Mouse (Mus musculus) kidney, adult 8-10 months (tissue): ENCODE measurements around the gene Oxct2a.
"Not testable (repeated sequence)": the region's sequence is repeated elsewhere in the genome, so short reads cannot be mapped to it uniquely, and the experiment has no call there.

ENCODE experiments used
- DNase-seq, 2 experiments: peaks; one replicate each; pipeline ENCODE4 v3.0.0; 2022

Oxct2a gene

GRCm38 (mm10) chr4:123311845-123312244 is 11.6 kb downstream of the Oxct2a start:
- no peak for DNase-seq

DNA sequence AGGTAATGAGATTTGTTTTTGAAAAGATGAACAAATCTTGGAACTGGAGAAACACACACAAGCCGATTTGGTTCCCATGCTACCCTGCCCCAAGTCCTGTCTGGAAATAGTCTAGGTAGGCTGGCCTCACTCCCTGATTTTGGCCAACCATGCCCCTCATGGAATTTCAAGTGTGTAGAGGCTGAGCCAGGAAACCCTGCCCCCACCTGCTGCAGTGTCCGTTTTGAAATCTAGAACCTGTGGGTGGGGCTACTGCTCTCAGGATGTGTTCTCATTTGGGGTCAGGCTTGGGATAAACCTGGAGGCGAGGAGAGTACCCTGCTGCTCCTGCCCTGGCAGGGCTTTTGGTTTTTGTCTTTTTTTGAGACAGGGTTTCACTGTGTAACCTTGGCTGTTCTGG is 15.1 kb downstream of the Oxct2a start:
- DNase-seq, result no peak

DNA sequence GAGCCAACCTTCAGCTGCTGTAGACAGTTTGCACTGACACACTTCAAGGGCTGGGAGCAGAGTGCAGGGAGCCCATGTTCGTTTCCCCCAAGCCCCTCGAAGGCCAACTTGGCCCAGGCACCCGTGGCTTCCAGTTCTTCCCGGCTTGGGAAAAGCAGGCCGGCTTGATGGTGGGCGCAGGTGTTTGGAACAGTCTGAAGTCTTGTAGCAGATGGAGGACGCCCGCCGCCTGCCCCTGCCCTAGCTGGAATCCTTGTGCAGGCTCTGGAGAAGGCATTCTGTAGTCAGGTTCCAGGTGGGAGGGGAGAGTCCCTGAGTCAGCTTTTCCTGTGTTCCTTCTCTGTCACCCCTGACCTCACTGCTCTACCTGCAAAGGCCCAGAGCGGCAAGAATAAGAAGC is 16.4 kb downstream of the Oxct2a start:
- no peak for DNase-seq

DNA sequence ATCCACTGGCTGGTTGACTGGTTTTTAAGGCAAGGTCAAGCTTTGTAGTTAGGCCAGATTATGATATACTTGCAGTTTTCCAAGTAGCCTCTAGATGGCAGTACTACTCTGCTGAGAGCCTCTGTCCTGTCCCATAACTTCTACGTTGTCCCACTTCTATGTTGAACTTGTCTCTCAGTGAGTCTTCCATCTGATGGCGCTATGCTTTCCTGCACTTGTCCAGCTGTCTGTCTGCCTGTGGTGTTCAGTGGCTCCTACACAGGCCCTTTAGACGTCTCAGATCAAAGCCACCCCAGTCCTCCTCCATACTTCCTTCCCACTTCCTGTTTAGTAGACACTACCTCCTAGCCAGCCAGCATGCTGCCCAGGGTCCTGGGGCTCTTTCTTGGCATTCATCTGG is 17.6 kb downstream of the Oxct2a start:
- peak; percentile 27 to 29 for DNase-seq

- DNase-seq, result peak; percentile 72 to 77
These were observed 24.3 kb downstream of the Oxct2a start for GRCm38 (mm10) chr4:123298980-123299670.

- no peak for DNase-seq
These were observed 25.2 kb downstream of the Oxct2a start for GRCm38 (mm10) chr4:123298226-123298625.

DNA sequence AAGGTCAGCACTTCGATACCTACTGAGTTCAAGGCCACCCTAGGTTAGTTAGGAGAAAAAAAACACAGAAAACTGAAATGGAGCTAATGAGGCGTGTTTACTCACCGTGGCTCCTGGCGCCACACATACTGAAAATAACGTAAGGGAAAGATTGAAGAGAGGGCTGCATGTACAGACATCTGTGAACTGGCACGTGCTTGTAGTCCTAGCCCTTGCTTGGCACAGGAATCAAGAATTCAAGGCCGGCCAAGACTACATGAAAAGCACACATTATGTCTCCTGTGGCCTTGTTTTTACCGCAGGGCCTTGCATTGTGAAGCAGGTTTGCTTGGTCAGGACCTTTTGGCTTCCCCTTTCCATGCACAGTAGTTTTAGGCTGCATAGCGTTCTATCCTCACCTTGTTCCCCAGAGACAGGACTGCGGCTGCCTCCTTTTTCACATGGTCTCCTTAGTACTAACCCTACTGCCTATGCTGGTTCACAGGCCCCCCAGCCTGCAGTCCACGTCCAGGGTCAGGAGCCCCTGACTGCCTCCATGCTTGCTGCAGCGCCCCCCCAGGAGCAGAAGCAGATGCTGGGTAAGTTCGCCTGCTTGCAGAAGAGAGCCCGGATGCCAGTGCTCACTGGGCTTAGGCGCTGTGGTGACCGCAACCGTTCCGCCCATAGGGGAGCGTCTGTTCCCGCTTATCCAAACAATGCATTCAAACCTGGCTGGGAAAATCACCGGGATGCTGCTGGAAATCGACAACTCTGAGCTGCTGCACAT is 26.1 kb downstream of the Oxct2a start:
- DNase-seq, result no peak

DNA sequence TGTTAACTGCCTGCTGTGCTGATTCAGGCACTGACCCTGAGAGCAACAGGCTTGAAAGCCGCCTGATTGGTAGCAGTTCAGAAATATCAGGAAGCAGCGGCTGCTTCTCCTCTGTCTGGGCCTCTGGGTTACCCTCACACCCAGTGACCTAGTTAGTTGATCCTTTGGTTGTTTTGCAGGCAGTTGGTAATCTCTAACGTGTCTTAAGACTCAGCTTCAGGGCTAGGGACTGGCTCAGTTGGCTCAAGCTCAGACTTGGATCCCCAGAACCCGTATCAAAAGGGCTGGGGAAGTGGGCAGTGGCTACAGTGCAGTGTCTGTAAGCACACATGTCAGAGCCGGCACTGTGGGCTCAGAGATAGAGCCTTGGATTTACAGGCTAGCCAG is 27.3 kb downstream of the Oxct2a start:
- no peak for DNase-seq

DNA sequence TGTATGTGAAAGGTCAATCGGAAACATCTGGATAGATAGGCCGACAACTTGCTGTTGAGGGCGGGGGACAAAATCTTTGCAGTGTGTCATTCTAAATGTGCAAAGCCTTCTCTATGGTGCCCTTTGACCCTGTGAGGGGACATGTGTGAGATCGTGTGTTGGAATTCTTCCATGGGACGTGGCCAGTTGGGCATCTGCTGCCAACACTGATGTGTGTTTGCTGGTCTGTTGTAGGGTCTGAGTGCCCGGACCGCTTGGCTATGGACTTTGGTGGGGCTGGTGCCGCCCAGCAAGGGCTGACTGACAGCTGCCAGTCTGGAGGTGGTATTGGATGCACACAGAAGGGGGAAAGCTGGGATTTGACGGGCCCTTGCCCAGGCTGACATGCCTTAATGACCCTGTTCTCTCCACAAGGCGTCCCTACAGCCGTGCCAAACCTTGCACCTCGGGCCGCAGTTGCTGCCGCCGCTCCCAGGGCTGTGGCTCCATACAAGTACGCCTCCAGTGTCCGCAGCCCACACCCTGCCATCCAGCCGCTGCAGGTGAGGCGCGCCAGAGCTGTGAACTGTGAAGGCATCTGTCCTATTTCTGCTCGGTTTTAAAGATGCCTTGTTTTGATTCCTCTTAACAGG is 27.8 kb downstream of the Oxct2a start:
- DNase-seq, result no peak

DNA sequence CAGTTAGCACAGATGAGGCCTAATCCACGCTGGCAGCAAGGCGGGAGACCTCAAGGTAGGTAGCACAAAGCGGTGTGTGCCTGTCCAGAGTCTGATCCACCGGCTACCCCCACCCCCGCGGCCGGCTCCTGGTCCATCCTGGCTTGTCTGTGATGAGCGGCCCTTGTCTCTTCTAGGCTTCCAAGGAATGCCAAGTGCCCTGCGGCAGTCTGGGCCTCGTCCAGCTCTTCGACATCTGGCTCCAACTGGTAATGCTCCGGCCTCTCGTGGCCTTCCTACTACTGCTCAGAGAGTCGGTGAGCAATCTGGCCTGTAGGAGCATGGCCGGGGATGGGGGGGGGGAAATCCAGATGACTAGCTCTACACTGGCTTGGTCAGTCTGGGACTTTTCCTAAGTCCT is 28.4 kb downstream of the Oxct2a start:
- DNase-seq, result not testable (repeated sequence)

- no peak for DNase-seq
These were observed 29.6 kb downstream of the Oxct2a start for GRCm38 (mm10) chr4:123293661-123294443.

- DNase-seq, result peak in 1 of 2 experiments; percentile 20
These were observed 30.4 kb downstream of the Oxct2a start for GRCm38 (mm10) chr4:123292989-123293388.

GRCm38 (mm10) chr4:123292390-123292789 is 31.0 kb downstream of the Oxct2a start:
- DNase-seq, result no peak

- no peak for DNase-seq
These were observed 34.4 kb downstream of the Oxct2a start for GRCm38 (mm10) chr4:123289038-123289437.

- no peak for DNase-seq
These were observed 36.6 kb downstream of the Oxct2a start for GRCm38 (mm10) chr4:123286790-123287189.

DNA sequence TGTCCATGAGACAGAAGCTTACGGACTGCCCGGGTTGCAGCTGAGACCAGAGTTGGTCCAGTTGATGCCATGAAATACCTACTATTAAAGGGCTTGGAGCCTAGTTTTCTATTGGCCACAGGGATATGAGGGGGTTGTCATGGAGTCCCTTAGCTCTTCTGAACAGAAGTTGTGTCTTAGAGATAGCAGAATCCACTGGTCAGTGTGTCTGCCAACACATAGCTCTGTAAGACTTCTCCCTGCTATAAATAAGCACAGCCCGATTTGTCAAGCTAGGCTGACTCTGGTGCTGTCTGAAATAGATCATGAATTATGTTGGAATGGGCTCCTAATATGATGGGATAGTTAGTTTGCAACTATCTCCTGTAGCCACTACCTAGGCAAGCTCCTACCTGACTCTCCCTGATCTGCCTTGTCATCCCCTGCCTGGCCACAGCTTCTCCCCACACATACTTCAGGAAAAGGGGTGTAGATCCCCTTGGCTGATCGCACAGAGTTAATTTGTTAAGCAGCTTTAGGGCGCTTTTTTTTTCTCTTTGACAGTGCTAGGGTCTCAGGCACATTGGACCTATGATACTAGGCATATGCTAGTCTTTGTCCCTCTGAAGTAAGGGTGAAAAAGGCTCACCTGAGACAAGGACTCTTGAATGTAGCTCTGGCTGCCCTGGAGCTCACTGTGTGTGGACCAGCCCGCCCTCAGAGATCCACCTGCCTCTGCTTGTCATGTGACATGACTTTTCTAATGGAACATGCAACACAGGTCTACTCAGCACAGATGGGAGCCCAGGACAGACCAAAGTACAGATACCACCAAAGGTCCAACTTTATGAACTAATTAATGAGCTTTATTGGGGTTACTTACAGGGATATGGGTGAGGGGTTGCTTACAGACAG is 38.5 kb downstream of the Oxct2a start:
- DNase-seq, result peak; percentile 26 to 33

DNA sequence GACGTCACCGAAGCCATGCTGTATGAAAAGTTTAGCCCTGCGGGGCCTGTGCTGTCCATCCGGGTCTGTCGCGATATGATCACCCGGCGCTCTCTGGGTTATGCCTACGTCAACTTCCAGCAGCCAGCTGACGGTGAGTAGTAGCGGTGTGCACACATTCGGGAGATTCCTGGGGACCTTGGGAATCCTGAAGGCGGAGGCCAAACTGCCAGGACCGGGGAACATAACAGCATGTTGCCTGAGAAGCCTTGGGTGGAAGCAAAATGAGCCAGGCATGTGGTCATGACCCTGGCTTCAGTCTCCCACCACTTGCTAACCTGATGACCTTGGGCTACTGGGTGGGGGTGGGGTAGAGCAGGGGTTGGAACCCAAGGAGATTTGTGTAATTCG is 39.8 kb downstream of the Oxct2a start:
- peak in 1 of 2 experiments; percentile 30 for DNase-seq

GRCm38 (mm10) chr4:123282915-123283674 is 40.3 kb downstream of the Oxct2a start:
- peak in 1 of 2 experiments; percentile 43 for DNase-seq

- DNase-seq, result peak; percentile 93 to 94
These were observed 40.9 kb downstream of the Oxct2a start for GRCm38 (mm10) chr4:123282500-123282899.

DNA sequence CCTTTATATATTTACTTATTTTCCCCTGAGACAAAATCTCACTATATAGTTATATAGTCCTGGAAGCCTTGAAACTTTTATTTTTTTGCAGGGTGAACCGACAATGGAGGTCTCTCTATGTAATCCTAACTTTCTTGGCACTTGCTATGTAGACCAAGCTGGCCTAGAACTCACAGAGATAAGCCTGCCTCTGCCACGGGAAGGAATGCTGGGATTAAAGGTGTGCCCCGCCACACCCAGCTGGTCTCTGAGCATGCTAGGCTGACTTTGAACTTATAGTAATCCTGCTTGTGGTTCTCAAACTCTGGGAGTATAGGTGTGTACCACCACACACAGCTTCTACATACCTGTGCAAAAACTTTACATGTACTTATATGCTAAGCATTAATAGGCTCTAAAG is 43.3 kb downstream of the Oxct2a start:
- DNase-seq, result no peak
